Mouse (Mus musculus): Measurements from ENCODE around the gene Pdzrn4.

GRCm38 (mm10) chr15:92495465-92496174, 98.9 kb downstream of the Pdzrn4 start:
- TF ChIP-seq ZNF384 (IDR thresholded peaks at IDR 0.05; ENCODE audit: low read depth, low read length) (no peak), MAFK (IDR thresholded peaks at IDR 0.05; ENCODE audit: insufficient read depth, low read depth, low read length) (no peak), HCFC1 (IDR thresholded peaks at IDR 0.05; ENCODE audit: borderline replicate concordance, insufficient read depth, low read length) (no peak)

All from ES-E14 (cell line).